Mouse (Mus musculus): ENCODE results near the gene Hist1h2aa. TPM values are rescaled to one million over a fixed set of nuclear protein-coding genes. Genes with fewer than 3 reads are reported as not detected.

The Hist1h2aa gene
- total RNA-seq, 2 experiments from 2014 or later, result not detected

GRCm38 (mm10) chr13:23946254-23946653 is 12.0 kb downstream of the Hist1h2aa start:
- DNase-seq, result no peak

- DNase-seq, result no peak
Measured at GRCm38 (mm10) chr13:23949484-23950246, 15.4 kb downstream of the Hist1h2aa start.

- DNase-seq, result peak; percentile 52
Measured at GRCm38 (mm10) chr13:23950928-23951327, 16.7 kb downstream of the Hist1h2aa start.

GRCm38 (mm10) chr13:23959776-23960175 is 25.5 kb downstream of the Hist1h2aa start:
- DNase-seq, result no peak

GRCm38 (mm10) chr13:23964909-23965308 is 30.6 kb downstream of the Hist1h2aa start:
- no peak for DNase-seq

- no peak for DNase-seq
Measured at GRCm38 (mm10) chr13:23971870-23972269, 37.6 kb downstream of the Hist1h2aa start.

GRCm38 (mm10) chr13:23972271-23972670 is 38.0 kb downstream of the Hist1h2aa start:
- DNase-seq, result no peak

Small RNA genes lying within 50 kb of the gene (microRNA-seq; reads per million reads assigned to microRNA genes)
- not detected for gene Gm44344

Other genes starting within 250 kb of the Hist1h2aa start
- gene Hist1h1t, start 238.6 kb upstream of the Hist1h2aa start, total RNA-seq (2021), result under 1 TPM; 0.69 to 0.88 TPM
- 100 to 1,000 TPM; 175 to 199 TPM for gene Hist1h4c, start 236.0 kb upstream of the Hist1h2aa start, total RNA-seq (2021)
- 10 to 100 TPM; 23.3 to 31.0 TPM for gene Hfe, start 223.6 kb upstream of the Hist1h2aa start, total RNA-seq (2021)
- gene Hist1h1c, start 195.7 kb upstream of the Hist1h2aa start, total RNA-seq (2021), result 100 to 1,000 TPM; 366 to 432 TPM
- gene Hist1h3c, start 188.9 kb upstream of the Hist1h2aa start, total RNA-seq (2021), result 100 to 1,000 TPM; 127 to 144 TPM
- 100 to 1,000 TPM; 173 to 206 TPM for gene Hist1h2bb, start 187.7 kb upstream of the Hist1h2aa start, total RNA-seq (2021)
- 100 to 1,000 TPM; 281 to 334 TPM for gene Hist1h2ab, start 183.3 kb upstream of the Hist1h2aa start, total RNA-seq (2021)
- 100 to 1,000 TPM; 390 to 424 TPM for gene Hist1h3b, start 182.2 kb upstream of the Hist1h2aa start, total RNA-seq (2021)
- 100 to 1,000 TPM; 282 to 291 TPM for gene Hist1h4b, start 177.4 kb upstream of the Hist1h2aa start, total RNA-seq (2021)
- 100 to 1,000 TPM; 238 to 251 TPM for gene Hist1h4a, start 173.2 kb upstream of the Hist1h2aa start, total RNA-seq (2021)
- gene Hist1h3a, start 172.1 kb upstream of the Hist1h2aa start, total RNA-seq (2021), result 100 to 1,000 TPM; 258 to 301 TPM
- gene Hist1h1a, start 170.8 kb upstream of the Hist1h2aa start, total RNA-seq (2021), result 100 to 1,000 TPM; 231 to 274 TPM
- not detected for gene Trim38, start 164.5 kb upstream of the Hist1h2aa start, total RNA-seq (2021)
- 10 to 100 TPM; 16.2 to 33.8 TPM for gene Slc17a2, start 127.5 kb upstream of the Hist1h2aa start, total RNA-seq (2021)
- gene Slc17a3, start 95.0 kb upstream of the Hist1h2aa start, total RNA-seq (2021), result 1 to 10 TPM; 3.5 to 5.0 TPM
- gene Slc17a1, start 66.7 kb upstream of the Hist1h2aa start, total RNA-seq (2021), result 1 to 10 TPM in 1 of 2 experiments, under 1 TPM in 1; 0.67 to 1.5 TPM
- 1 to 10 TPM; 3.3 to 5.6 TPM for gene Slc17a4, start 19.5 kb upstream of the Hist1h2aa start, total RNA-seq (2021)
- gene Hist1h2ba, start 306 bp upstream of the Hist1h2aa start, total RNA-seq (2021), result not detected
- gene Scgn, start 56.8 kb downstream of the Hist1h2aa start, total RNA-seq (2021), result 1 to 10 TPM; 1.2 to 3.2 TPM